Mouse (Mus musculus): ENCODE measurements at regions not wholly inside any gene's neighbourhood (a gene's known extent, or its start where the extent isn't known, plus 50 kb on each side); places are given as distances from the start of the nearest gene placed in this dataset.

DNA sequence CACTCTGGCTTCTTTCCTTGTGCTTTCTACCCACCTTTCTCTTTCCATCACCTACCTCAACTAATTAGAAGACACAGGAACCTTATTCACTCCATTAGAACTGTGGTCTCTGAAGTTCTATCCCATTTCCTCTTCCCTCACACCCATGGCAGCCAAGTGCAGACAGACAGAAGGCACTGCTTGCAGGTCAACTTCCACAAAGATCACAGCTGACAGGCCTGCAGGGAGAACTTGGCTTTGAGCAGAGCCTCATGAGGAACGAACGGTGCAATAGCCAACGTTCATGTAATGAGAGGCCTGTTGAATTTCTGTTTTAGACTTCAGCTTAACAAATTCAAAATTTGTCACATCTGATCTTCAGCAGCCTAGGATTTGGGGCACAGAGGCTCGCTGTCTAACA is 217.5 kb upstream of the Ankrd55 start:
- no peak for DNase-seq (ENCODE audit: low spot score in 2 of 2)

DNA sequence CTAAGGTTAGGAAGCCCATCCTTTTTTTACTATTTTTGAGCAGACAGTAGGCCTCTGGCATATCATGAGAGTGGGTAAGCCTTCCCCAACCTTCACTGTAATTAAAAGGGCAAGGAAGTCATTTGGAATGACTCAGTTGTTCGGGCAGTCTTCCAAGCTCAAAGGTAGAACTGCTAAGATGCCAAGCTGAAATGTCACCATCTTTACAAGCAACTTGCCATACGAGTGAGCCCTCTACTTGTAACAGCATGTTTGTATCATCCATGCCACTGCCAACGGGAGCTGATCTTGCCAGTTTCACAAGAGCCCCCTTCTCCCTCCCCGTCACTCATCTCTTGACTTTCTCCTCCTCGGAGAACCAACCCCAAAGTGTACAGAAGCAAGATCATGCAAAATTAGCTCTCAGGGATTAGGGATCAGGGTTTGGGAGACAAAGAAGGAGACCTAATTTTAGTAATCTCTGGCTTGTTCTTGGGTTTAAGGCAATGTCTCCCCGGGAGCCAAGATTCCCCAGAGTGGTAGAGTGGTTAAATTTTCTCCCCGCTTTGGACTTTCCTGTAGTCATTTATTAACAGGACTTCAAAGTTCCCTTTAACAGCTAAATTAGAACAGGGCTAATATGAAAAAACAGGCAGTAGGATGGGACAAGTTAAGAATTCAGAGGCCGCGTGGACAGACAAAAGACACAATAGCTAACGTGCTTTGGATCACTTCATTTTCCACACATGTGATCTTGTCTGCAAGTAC is 216.9 kb upstream of the Ankrd55 start:
- DNase-seq (ENCODE audit: low spot score in 2 of 2): no peak

DNA sequence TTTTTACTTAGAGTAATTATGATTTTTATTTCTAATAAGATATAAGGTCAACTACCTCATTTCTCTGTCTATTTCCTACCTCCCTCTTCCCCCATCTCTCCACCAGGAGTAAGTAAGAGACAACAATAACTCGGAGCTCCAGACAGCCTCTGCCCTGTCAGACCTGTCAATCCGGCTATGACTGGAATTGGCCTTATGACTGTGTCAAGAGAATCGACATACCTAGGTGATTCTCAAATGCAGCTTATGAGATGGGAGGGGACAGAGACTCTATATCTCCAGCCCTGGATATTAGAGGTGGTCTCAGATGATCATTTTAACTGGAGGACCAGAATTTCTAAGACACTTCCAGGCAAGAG is 216.3 kb upstream of the Ankrd55 start:
- DNase-seq (ENCODE audit: low spot score in 2 of 2): no peak

DNA sequence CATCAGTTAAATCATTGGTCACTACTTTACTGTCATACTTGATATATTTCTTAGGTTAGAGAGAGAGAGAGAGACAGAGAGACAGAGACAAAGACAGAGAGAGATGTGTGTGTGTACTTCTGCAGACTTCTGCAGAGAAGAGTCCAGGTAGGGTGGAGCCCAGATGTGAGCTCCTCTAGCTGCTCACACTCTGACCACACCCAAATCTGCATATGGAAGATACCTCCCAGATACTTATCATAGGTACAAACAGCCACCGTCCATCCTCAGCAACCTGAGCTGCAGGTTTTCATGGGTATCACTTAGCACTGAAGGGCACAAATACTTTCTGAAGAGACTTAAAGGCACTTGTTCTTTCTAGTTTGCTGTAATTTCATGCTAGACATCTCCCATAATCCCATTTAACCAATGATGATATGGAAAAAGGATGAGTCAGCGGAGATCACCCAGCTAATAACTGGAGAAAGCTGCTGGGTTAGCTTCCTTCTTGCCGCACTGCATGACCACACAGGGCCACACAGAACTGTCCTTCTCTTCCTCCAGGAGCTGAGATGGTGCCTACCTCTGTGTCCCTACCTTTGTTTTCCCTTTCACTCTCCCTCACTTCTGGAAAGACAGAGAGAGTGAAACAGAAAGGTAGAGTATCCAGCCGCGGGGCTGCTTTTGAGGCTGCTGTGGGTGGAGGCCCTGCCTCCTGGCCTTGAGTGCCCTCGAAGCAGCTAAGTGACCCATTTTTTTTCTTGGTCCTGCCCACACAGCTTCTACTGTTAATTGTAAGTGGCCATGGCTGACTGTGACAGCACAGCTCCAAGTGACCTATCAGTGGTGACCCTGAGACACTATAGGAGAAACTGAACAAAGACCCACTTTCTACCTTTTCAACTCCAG is 214.5 kb upstream of the Ankrd55 start:
- DNase-seq (ENCODE audit: low spot score in 2 of 2): no peak

DNA sequence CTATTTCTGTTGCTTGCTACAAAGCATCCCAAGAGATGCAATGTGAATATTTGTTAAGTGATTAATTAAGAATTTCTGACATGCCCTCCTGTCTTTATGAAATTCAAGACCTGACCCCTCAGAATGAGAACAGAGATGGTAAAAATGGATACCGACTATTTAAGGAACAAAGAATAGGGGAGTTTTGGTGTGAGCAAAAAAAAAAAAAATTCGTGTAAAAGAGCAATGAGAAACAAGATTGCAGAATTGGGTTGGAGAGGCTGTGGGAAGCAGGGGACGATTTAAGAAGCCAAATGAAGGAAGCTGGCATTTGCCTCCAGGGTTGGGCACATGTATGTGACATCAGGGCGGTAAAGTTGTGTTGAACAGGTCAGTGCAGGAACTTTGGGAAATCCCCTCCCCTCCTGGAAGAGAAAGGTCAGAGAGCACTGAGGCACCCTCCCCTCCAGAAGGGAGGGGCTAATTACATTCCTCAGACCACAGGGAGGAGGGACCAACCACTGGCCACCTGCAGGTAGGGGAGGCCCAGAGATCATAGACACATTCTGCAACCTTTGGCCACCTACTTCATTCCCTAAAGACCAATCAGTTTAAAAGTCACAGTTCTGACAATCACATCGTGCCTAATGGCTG is 212.3 kb upstream of the Ankrd55 start:
- no peak for DNase-seq (ENCODE audit: low spot score in 2 of 2)

DNA sequence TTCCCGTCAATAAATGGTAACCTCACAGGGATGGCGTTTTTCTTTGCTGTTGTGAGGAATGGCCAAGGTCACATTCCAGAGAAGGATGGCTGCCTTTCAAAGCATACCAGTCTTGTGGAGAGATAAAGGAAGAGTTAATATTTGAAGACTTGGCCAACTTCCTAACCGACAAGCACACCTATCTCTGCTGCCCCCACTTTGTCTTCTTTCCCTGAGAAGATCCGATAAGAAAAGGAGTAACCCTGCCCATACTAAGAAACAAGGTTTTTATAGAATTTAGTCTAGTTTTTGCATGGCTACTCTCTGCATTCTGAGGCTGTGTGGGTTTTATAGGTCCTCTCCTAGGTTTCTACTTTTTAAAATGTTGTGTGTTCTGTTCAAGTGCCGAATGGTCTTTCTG is 210.2 kb upstream of the Ankrd55 start:
- DNase-seq (ENCODE audit: low spot score in 2 of 2): no peak

DNA sequence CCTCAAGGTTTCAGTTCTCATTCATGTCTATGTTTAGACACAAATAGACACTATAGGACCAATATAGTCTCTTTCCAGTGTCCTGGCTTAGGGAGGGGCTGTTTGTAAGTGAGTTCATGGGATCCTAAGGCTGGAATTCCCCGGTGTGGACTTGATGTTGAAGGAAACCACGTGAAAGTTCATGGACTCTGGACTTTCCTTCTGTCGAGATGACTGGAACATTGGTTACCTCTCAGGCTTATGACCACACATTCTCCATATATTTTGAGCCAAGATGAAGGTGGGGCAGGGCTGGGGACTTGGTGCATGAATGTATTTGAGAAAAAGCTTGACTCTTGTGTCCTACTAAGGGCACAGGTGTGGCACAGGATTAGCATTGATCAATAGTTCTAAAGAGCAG is 206.3 kb upstream of the Ankrd55 start:
- DNase-seq (ENCODE audit: low spot score in 2 of 2): no peak

DNA sequence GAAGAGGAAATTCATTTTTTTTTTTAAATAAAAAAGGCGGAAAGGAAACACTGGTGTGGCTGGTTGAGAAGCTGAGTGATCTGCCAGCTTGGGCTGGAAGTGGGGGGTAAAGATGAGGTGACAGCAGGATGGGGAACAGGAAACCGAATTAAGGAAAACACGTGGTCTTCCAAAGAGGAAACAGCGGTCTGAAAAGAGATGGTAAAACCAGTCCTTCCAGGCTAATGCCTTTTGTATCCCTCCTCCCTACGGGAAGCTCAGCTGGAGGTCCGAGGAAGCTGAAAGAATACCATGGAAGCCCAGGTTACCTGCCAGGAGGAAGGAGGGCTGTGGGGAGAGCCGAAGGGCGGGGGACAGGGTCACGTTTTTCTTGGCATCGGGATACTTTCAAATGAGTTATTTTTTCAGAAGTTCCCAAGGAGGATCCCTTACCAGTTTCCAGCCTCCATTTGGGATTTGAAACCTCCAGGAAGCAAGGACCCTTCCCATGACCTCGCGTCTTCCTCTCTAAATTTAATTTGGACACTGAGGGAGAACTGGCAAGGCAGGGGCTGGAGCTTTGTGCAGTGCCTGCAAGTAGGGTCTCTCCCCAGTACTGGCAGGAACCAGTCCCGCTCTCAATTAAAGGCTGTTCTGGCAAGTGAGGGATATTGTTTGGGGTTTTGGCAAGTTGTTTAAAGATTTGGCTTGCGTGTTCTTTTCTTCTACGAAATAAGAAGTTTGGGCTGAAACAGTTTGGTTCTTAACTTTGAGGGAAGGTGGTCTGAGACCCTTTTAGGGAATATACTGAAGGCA is 203.6 kb upstream of the Ankrd55 start:
- no peak for DNase-seq (ENCODE audit: low spot score in 2 of 2)

DNA sequence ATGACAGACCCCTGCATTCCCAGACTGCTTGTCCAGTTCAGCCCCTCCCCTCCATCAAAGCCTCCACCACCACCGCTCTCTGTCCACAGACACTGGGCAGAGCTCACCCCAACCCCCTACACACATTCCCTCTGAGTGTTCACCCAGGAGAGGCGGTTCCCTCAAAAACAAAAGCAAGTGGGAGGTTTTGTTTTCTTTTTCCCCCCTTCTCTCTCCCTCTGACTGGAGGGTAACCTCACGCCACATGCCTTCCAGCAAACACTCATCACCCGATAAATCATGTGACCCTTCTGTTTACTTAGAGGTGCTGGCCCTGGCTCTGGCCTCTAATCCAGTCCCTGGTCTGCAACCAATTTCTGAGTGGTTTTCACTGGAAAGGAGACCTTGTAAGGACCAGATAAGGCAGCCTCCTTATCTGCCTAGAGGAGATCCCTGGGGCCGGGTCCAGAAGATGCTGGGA is 199.9 kb upstream of the Ankrd55 start:
- no peak for DNase-seq (ENCODE audit: low spot score in 2 of 2)

DNA sequence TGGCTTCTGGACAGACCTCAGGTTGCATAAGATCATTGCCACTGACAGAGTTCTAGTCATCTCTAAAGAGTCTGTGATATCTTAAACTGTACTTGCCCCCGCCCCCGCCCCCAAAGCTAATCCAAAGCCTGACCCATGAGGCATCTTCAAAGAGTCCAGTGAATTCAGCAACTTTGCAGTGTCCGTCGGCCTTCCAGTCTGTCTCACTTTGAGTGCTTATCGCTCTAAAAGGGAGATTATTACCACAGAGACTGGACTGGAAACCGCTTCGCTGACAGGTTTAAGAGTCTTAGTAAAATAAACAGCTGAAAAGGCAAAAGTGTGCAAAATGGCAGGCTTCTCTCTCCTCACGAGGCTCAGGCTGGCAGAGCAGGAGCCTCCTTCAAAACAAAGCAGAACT is 197.5 kb upstream of the Ankrd55 start:
- DNase-seq (ENCODE audit: low spot score in 2 of 2): no peak

DNA sequence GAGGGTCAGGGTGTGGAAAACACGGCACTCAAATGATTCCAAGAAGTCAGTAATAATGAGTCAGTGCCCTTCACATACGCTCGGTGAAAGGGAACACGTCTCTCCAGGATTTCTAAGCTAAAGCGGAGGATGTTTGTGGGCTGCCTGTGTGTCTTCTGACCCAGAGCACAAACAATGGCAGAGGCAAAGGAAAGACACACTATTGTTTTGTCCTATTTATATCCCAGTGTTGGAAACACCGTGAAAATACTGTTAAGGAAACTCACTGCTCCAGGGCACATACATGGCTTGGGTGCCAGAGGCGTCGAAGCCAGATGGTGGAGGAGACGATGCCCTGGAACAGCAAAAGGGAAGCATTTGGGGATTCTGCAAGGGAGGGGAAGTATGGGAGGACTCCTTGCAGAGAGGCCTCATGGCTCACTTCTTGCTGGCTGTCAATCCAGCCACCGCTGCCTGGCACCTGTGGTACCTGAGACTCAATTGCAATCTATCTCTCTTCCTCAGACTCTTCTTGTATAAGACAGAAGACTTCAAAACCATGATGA is 192.6 kb upstream of the Ankrd55 start:
- DNase-seq (ENCODE audit: low spot score in 2 of 2): no peak

DNA sequence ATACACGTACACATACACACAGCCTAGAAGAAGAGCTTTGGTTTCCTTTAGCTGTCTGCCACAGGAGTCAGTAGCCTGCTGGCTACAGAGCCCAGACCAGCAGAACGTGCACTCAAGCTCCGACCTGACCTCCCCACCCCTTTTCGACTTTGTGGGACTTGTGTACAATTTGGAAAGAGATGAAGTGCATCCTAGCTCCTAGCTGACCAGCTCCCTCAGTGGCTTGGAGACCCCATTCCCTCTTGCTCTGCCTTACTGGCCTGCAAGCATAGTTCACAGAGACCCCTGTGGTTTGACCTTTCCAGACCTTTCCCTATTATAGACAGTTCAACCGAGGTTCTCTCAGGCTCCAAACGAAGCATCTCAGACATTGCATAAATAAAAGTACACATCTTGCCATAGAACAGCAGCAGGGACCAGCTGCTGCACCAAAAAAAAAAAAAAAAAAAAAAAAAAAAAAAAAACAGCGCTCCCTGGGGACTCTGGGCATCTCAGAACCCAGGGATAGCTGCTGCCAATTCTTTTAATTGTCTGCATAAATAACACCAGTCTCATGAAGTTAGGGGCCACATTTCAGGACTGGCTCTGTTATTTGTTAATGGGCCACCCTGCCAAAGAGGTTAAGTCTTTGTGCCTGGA is 188.2 kb upstream of the Ankrd55 start:
- no peak for DNase-seq (ENCODE audit: low spot score in 2 of 2)

DNA sequence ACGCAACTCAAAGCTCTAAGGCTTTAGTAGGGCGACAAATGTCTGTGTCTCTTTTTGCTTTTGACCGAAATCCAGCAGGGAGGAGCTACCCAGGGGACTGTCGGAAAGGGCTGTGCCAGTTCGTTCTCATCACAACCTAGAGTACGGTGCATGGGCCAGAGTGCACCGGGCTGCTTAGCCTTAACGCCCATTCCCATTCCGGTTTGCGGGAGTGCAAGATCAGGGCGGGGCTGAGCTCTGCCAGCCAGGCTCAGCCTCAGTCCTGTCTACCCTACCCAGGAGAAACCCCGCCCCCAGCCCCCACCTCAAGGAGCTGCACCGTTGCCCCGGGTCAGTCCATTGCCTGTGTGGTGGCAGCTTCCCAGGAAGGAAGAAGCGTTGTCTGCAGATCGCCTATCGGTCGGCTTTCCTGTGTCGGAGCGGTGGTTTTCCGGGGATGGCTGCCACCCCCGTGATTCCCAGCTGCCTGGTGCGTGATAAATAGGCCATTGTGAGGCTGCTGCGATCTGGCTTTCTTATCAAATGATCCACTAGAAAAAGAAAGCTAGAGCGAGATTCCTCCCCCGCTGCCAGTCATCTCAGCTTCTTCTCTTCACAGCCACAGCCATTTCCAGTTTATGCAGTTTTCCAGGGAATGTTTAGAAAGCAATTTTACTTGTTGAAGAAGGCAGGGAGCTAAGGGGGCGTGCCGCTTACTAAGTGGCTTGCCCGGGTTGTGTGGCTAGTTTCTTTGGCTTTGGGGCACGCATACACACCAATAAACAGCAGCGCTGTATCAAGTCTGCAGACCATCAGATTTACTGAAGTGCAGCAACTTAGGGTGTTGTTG is 187.4 kb upstream of the Ankrd55 start:
- DNase-seq (ENCODE audit: low spot score in 2 of 2): peak; percentile 10 to 12

DNA sequence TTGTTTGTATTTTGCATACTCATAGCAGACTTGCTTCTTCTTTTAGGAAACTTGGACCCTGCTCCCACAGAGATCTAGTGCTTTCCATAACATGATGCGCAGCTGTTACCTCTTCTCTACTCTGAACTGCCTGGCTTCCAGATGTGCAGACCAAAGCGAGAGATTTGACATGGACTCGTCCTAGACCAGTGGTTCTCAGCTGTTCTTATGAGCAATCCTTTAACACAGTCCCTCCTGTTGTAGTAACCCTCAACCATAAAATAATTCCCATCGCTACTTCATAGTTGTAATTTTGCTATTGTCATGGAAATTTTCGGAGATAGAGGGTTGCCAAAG is 186.9 kb upstream of the Ankrd55 start:
- no peak for DNase-seq (ENCODE audit: low spot score in 2 of 2)

DNA sequence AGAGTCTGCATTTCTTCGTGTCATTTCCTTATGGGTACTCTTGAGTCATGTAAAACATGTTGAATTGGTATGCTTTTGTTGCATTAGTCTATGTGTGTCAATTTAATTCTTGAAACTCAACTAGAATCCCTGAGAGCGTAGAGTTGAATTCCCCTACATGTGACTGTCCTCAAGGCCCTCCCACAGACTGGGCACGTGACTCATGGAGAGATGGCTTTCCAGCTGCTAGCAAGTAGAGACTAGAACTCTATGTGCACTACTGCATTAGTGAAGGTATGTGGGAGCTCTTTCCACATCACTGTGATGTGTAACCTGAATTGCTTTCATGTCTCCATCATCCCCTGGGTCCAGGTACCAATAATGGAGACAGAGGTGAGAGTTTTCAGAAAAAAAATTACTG is 182.3 kb upstream of the Ankrd55 start:
- DNase-seq (ENCODE audit: low spot score in 2 of 2): no peak

DNA sequence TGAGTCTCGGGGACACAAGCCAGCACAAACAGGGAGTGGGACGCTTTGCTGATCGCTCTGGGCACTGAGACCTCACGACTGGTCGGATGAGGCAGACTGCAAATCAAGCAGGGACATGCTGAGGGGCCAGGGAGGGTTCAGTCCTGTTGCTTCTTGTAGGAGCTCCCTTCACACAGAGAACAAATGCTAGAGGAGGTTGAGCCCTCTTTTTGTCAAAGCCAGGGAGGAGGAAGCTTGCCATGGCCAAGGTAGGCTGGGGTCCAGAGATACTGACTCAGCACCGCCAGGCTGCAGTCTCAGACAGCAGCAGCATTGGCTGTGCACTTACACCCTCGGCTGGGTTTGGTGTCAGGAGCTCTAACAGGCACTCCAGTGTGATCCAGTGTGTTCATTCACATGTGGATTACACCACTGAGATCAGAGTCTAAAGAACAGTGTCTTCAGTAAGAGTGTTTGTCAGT is 173.5 kb upstream of the Ankrd55 start:
- no peak for DNase-seq (ENCODE audit: low spot score in 2 of 2)

DNA sequence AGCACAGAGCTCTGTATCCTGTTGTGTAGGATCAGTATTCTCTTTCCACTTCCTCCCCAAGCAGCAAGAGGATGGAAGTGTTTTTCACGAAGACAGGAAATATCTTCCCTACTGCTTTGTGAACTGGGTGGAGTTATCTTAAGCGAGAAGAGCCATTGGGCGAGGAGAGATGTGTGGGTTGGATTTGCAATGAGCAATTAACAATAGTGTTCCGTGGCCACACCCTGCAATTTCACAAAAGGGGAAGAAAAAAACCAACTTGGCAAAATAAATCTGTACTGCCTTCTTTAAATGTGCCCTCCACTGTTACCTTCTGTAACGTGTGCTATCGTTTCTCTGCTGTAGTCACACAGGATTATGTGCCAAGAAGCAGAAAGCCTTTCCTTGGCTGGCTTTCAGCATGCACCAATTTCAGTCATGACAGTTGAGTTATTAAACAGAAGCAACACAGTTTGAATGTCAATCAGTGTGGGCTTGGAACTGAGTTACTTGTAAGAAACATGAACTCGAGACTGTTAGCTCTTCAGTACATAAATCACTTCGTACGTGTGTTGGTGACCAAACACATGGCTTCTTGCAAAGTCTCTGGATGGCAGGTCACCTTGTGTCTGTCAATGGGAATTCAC is 172.0 kb upstream of the Ankrd55 start:
- DNase-seq (ENCODE audit: low spot score in 2 of 2): no peak

DNA sequence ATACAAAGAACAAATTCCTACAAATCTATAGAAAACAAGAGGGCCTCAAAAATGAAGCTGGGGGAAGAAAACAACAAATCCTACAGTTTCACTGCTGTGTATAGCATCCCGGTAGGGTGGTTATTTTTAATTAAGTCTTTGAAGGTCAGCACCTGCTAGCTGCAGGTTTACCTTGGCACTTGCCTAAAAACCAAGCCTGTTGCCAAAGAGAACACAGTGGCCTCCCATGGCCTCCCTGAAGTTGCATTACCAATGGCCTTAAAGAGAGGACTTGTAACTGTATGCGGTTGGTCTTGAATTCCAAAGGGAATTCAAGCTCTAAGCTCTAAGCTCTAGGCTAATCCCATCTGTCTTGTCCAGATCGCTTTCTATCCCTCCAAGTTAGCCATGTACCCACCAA is 169.7 kb upstream of the Ankrd55 start:
- DNase-seq (ENCODE audit: low spot score in 2 of 2): no peak

DNA sequence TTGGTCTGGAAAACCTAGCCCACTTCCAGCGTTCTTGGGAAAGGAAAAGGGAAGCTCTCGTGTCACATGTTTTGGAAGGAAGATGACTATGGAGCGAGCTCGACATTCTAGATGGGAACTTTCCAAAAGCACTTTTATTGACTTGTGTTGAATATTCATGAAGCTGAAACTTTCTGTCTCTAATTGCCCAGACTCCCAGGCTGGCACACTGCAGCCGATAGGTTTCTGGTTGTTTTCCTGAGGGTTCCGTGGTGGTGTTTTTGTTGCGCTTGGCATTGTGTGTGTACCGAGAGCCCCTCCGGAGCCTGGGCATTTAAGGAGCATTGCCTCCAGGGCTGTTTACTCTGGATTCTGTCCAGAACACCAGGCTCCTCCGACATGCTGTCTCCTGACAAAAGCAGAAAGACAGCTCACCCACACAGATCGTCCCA is 168.6 kb upstream of the Ankrd55 start:
- DNase-seq (ENCODE audit: low spot score in 2 of 2): peak in 1 of 2 experiments; percentile 24

Data from left cerebral cortex, adult 8-10 months (tissue).